Mouse (Mus musculus) urinary bladder, postnatal 36 days (tissue): ENCODE results near the gene Ino80e.

Experiments used
- DNase-seq, 2 experiments: peaks; one replicate each; pipeline ENCODE4 v3.0.0; 2022; ENCODE audit warnings: low spot score in 2 of 2, mixed read lengths in 1 of 2

The Ino80e gene

DNA sequence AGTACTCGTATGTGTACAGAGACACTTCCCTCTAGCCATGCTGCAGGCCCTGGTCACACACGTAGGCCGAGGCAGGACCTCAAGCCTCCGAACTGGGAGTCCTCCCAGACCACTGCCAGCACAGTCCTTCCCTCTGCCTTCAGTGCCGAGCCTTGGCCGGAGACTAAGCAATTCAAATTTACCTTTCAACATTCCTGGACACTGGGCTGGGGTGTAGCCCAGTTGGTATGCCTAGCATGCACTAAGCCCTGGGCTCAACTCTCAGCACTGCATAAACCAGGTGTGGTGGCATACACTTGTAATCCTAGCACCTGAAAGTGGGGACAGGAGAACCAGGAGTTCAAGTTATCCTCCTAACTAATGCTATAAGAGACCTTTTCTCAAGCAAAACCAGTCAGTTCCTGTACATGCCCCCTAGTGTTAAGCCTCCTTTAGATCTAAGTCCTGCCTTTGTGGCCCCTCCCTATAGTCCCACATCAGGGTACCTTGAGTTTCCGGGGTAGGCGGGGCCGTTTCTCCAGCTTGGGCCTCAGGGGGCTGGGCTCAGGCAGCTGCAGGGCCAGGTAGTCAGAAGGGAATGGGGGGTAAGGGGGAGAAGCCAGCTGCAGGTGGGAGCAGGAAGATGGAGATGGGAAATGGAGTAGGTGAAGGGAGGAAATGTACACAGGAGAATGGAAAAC is 5.3 kb downstream of the Ino80e start:
- DNase-seq, result no peak

DNA sequence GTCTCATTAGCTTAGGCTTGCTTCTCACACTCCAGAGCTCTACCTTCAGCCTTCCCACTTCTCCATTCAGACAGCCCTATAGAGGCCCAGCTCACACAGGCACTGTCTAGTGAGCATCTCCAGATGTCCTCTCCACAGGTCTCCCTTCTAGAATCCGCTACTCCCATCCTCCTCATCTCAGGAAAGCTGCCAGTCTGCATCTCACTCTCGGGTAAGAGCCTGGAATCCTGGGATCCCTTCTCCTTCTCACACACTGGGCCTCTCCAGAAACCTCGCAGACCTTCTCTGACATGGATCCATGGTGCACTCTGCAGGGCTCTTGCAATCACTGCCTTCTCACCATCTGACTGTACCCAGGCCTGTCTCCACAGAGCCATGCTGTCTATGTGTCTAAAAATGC is 6.5 kb downstream of the Ino80e start:
- DNase-seq, result no peak

DNA sequence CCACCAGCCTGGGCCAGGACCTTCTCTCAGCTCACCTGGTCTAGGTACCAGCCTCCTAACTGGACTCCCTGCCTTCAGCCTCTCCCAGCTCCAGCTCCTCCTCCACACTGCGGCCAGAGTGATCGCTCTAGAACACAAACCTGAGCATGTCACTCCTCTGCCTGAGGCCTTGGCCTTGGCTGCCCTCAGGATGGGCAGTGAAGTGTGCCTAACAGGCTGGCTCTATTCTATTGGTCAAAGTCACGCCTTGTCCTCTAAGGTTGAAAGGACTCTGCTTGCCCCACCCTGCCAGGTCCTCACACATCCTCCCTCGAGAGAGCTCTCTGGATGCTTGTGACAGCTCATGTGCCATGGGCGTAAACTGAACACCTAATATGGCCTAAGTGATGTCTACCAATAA is 8.7 kb downstream of the Ino80e start:
- no peak for DNase-seq

DNA sequence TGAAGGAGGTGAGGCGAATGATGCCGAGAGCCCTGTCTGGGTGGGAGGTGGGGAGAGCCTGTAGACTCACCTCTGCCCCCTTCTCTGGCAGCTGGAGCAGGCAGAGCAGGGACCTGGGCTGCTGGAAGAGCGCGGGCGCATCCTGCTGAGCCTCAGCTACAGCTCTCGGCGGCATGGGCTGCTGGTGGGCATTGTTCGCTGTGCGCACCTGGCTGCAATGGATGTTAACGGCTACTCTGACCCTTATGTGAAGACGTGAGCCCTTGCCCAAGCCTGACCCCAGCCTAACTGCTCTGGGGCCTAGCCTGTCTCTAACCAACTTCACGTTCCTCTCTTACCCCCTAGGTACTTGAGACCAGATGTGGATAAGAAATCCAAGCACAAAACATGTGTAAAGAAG is 11.0 kb downstream of the Ino80e start:
- DNase-seq, result no peak

DNA sequence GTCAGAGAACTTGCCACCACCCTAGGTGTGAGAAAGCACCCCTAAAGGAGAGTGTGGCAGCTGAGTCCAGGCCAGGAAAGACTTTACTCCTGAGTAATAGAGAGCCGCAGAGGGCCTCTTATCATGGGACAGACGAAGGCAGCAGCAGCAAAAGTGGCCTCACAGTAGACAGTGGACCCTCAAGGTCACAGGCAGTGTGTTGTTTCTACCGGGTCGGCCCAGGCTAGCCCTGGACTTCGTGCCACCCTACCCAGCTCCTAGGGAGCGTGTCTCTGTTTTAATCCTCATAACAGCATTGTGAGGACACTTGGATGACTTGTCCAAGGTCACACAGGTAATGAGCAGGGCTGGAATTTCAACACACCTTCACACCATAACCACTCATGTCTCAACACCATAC is 12.0 kb downstream of the Ino80e start:
- no peak for DNase-seq

DNA sequence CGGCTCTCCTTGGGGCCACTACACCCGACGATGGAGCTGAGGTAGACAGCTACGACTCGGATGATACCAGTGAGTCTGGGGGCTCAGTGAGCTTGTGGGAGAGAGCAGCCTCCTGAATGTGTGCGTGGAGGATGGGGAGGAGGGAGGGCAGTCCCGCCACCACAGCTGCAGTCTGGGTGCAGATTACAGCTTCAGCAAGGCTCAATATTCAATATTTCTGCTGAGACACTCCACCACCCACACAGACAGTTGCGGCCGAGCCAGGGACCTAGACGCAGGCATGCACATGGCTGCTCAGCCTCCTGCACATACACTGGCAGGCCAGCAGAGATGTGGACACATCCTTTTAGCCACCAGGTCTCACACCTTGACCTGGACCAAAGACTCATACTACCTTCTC is 13.4 kb downstream of the Ino80e start:
- DNase-seq, result no peak

DNA sequence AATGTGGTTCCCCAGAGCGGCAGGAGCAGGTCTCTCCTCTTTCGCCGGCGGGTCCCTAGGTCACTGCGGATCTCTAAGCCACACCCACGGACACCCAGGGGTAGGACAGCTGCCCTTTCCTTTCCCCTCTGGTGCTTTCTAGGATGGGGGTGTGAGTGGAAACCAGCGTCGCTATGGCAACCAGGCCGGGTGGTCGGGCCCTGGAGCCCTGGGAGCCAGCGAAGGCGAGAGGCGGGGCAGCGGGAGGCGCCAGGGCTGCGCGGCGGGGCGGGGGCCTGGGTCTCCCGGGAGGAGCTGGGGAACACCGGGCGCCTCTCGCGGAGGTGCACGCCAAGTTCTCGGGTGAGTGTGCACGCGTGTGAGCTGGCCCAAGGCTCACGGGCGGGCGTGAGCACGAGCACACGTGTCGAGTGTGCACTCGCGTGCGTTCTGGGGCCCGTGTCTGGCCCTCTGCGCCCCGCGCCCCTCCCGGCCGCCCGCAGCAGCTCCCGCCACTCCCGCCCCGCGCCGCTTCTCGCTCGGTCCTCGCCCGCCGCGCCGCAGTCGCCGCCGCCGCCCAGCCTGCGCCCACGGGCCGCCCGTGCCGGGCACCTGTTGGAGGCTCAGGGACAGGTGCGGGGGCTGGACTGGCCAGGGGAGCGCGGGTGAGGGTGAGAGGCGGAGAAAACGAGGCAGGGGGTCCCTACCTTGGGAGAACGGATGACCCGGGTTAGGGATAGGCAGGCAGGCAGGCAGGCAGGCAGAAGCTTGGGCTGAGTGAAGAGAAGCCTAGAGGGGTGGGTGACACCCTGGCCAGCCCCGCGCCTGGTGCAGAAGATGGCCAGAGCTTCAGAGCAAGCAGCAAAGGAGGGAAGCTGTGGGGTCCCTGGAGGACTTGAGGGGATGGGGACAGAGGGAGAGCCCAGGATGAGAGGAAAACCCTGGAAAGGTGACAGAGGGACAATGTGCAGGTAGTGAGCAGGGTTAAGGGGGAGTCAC is 14.5 kb downstream of the Ino80e start:
- no peak for DNase-seq

DNA sequence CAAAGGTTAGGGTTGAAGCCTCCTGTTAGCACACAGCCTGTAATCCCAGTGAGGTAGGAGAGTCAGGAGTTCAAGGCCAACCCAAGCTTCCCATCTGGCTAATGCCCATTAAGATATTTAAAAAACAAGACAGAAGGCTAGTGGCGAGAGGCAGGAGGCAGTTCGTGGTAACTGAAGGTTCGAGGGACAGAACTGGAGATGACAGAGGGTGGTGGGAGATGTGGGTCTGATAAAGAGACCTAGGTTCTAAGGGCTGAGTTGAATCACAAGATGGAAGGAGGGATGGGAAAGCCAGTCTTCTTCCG is 15.1 kb downstream of the Ino80e start, which contains the start of gene Doc2a:
Doc2a (plus strand) TSS at position 301 of the 305 bp plus-strand sequence.
- no peak for DNase-seq

DNA sequence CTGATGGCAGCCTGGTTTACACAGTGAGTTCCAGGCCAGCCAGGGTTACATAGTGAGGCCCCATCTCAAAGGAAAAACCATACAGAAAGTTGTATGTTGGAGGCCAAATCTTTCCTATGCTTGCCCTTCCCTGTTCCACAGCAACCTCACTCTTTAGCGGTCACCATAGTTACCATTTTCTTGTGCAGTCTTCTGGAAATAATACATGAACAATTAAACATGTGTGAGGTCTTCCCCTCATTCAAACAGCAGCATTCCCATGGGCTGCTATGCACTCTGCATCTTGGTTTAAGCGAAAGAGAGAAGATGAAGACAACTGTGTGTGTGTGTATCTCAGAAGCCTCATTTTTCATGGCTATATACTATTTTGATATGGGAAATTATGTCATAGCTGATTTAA is 16.7 kb downstream of the Ino80e start:
- DNase-seq, result no peak

DNA sequence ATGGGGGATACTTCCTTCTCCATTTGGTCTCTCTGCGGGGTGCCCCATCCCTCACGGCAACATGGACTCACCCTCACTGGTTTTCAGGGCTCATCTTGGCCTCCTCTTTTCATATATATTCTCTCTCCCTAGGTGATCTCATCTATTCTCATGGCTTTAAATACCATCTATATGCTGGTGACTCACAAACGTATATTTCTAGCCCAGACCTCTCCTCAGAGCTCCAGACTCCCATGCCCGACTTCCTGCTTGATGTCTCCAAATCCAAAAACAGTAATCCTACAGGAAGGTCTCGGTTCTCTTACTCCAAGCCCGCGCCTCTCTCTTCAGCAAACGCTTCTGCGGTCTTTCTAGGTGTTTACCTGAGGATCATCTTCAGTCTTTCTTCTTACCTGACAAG is 18.9 kb downstream of the Ino80e start:
- no peak for DNase-seq

DNA sequence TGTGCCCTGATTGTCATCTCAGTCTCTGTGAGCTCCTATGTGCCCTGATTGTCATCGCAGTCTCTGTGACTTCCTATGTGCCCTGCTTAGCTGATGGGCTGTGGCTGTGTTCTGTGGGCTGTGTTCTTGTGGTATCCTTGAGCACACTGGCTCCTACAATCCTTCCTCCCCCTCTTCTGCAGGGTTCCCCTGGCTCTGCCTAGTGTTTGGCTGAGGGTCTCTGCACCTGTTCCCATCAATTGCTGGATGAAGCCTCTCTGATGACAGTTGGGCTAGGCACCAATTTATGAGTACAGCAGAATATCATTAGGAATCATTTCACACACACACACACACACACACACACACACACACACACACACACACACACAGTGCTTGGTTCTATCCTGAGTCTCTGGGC is 28.9 kb downstream of the Ino80e start:
- DNase-seq, result no peak

DNA sequence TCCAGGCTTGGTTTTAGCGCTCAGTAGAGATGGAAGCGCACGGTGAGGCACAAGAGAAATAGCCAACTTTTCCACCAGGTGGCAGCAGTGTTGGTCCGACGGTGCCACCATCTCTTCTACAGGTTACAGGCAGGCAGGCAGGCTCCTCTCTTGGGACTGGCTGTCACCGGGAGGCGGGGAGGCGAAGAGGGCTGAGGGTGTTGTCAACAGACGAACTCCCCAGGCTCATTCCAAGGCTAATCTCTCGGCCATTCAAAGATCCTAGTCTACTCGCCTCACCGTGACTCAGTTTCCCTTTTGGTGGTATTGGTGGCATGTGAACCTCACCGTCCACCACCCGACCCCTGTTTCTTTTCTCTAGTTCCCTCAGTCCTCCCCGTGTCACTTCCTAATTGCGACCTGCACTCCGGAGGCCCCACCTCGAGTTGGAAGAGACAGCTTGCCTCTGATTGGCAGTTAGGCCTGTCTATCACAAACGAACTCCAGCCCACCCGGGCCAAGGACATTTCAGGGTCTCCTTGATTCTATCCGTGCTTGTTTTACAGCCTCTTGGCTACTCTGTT is 30.1 kb downstream of the Ino80e start:
- DNase-seq, result peak; percentile 55 to 57

DNA sequence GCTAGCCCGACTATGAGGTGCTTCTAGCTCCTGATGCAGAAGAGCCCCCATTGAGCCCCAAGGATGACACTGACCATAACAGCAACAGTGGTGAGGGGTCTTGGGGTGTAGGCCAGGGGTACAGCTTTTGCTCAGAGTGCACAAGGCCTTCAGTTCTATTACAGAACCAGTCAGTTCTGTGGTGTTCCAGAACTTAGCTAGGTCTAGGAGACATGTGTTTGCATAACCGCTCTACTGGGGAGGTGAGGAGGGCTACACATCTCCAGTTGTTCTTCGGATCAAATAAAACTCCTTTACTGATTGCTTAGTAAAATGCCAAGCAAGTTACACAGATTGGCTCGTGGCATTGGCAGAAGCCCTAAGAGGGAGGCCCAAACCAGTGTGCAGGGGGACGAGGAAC is 30.6 kb downstream of the Ino80e start, which contains the start of gene 4930451I11Rik:
4930451I11Rik (minus strand) TSS at position 101 of the 400 bp plus-strand sequence.
- DNase-seq, result no peak

DNA sequence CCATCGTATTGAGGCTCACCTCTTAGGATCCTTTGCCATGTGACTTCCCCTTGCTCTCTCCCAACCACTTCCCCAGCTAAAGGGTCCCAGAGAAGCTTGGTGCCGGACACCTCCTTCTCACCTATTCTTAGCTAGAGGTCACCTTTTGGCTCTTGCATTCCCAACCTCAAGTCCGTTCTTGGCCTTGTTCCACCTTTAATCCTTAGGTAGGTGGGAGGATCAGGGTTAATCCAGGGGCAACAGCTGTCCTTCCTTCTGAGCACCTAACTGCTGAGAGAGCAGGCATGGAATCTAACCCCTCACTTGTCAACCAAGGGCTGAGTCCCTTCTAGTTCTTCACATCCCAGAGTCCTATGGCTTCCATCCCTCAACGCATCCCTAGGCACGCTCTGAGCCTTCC is 36.2 kb downstream of the Ino80e start:
- DNase-seq, result no peak

DNA sequence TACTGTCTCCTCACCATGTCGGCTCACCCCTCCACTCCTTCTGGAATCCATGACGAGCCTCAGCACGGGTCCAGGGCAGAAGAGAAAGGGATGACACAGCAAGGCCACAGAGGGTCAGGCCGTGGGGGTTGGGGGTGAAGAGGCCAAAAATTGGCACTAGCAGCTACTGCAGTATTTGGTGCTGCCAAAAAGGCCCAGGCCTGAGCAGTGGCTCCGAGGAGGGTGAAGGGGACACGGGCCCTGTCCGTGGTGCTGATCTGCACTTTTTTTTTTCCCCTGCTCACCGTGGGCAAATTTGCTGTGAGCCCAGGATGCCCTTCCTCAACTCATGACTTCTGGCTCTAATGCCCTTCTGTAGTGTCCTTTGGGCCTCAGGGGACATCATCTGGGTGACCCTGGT is 36.8 kb downstream of the Ino80e start:
- DNase-seq, result no peak

DNA sequence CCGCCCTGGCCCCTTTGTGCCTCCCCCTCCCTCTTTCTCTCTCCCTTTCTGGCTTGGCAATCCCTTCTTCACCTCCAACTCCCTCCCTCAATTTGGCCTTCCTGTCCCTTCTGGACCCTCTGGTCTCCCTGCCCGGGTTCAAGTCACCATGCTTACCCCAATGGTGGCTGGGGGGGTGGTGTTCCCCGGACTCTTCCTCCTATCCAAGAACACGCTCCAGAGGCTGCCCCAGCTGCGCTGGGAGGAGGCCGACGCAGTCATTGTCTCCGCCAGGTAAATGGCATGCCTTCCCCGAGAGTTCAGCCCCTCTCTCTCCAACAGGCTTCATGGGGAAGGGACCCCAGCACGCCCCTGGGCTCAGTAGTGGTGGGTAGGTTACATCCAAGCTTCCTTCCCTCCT is 38.2 kb downstream of the Ino80e start:
- no peak for DNase-seq

DNA sequence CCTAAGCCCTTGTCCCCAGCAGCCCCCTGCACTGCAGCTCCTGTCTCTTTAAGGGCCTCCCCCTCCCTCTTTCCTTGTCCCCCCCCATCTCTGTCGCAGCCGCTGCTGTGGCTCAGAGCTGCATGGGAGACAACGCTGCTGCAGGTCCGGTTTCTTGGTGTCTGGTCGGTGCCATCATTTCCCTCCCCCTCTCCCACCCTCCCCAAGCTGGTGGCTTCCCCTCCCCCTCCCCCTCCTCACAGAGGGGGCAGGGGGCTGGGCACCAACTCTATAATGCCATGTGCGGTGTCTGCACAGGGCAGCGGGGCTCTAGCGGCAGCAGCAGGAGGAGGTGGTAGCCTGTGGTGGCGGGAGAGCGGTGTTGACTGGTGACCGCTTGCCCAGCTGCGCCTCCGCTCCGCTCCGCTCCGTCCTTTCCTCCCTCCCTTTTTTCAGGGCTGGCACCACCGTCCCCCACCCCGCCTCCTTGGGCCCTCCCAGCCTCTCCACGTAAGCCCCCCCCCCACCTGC is 38.9 kb downstream of the Ino80e start:
- DNase-seq, result no peak

DNA sequence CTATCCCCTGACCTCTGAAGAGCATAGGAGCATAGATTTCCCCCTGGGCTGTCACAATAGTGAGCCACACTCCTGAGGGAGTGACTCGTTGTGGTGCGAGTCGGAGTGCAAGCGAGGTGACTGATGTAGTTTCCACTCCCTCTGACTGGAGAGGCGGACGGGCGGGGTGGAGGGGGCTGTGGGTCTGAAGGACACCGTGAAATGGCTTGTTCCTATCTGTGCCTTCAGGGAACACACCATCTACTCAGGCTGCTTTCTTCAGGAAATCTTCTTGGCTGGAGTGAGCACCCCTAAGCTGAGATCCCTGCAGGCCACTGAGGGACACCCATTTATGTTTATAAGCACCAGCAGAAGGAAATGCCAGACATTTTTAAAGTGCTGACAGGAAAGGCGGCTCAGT is 39.4 kb downstream of the Ino80e start:
- no peak for DNase-seq

DNA sequence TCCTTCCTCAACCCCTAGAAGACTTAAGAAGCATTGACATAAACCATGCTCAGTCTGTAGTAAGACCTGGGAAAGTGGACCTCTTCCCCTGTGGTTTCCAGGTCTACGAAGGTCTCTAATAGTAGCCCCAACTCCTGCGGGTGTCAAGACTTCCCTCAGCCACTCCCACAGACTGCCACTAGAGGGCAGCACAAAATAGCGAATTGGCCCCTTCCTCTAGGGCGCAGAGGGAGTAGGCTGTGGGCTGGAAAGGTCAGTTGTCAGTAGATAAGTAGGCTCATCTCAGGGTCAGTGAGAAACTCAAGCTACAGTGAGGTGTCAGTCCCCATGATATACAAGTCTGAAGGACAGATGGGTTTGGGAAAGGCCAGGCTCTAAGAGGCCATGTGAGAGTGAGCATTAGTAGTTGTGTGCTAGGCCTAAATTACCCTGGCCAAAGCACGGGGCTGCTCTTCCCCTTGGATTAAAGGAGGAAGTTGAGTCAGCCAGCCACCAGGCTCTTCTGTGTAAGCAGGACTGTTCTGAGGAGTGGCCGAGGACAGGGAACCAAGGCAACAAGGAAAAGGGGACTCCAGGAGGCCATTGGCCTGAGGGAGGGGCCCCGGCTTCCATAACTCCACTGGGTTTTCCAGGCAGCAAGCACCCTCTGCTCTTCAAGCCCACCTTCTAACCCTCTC is 40.2 kb downstream of the Ino80e start:
- DNase-seq, result peak; percentile 67 to 76

DNA sequence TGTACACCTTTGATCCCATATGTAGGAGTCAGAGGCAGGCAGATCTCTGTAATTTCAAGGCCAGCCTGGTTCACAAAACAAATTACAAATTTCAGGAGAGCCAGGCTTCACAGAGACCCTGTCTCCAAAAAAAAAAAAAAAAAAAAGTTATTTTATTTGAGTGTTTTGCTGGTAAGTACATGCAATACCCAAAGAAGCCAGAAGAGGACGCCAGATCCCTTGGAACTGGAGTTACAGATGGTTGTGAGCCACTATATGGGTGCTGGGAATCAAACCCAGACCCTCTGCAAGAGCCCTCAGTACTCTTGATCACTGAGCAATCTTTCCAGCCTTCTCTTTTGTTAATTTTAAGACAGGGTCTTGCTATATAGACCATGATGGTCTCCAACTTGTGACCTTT is 43.4 kb downstream of the Ino80e start:
- DNase-seq, result no peak

DNA sequence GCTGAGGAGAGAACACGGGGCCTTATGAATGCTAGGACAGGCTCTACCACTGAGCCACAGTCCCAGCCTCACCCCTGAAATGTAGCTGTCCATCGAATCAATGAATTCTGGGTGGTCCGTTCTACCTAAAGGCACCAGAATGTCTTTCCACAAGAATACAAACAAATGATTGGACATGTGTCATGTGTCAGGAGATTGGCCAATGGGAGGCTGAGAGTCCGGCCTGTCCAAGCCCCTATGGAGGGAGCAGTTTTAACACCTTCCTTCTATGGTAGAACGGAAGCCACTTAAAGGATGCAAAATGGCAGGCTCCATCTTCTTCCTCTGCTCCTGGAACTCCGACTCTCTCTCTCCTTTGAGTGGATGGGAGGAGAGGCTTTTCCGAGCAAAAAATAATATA is 44.6 kb downstream of the Ino80e start:
- no peak for DNase-seq

DNA sequence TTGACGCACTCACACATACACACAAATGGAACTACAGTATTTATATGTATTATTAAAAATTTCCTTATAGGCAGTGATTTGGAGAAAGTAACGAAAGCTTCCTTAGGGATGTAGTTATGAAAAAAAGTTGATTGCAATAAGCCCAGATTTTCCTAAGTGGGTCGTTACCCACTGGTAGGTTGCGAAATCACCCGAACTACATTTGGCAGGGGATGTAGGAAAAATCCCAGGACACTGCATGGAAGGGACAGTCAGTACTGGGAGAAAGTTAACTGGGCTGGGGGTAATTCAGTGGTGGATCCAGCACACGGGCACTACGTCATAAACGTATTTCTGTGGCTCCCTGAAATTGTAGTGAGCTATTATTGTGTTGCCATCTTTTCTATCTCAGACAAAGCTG is 45.7 kb downstream of the Ino80e start:
- no peak for DNase-seq
